Mouse (Mus musculus) layer of hippocampus, adult 9-11 months (tissue): Measurements from ENCODE around the gene Ptger3.

Experiments
- DNase-seq: peaks from one replicate; pipeline ENCODE4 v3.0.0; 2022

Ptger3 gene

DNA sequence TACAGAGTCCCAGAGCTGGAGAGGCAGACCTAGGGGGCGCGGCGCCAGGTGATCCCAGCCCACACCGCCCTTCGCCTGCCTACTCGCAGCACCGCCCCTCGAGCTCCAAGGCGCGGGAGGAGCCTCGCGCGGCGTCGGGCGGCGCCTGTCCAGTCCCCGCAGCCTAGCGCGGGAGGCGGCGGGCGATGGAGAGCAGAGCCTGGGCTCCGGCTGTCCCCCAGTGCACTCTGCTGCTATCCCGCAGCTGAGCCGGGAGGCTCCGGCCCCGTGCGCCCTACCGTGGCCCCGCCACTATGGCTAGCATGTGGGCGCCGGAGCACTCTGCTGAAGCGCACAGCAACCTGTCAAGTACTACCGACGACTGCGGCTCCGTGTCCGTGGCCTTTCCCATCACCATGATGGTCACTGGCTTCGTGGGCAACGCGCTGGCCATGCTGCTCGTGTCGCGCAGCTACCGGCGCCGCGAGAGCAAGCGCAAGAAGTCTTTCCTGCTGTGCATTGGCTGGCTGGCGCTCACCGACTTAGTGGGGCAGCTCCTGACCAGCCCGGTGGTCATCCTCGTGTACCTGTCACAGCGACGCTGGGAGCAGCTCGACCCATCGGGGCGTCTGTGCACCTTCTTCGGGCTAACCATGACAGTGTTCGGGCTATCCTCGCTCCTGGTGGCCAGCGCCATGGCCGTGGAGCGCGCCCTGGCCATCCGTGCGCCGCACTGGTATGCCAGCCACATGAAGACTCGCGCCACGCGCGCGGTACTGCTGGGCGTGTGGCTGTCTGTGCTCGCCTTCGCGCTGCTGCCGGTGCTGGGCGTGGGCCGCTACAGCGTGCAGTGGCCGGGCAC lies at the start of gene Ptger3:
Gene Ptger3, plus strand, starts transcription at position 168 of the 841 bp plus-strand sequence.
- DNase-seq, result peak; percentile 11

- no peak for DNase-seq
These were observed 48.7 kb upstream of the Ptger3 start for GRCm38 (mm10) chr3:157517992-157518391.

- DNase-seq, result peak; percentile 41
These were observed 46.3 kb upstream of the Ptger3 start for GRCm38 (mm10) chr3:157520433-157520832.

DNA sequence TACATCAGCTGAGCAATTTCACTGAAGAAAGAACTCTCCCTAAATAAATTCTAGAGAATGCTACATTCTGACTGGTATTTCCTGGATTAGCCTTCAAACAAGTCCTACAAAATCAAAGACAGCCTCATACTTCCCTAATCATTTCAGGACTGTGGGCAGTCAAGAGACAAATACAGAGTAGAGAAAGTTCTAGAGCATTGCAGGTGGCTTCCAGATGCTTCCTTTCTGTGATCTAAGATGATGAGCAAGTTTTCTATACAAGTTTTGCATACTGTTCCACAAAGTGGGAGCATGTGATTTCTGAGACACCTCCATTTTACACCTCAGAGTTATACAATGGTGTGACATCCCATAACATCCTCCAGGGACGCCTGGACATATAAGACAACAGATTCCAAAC lies 42.9 kb upstream of the Ptger3 start:
- no peak for DNase-seq

GRCm38 (mm10) chr3:157531585-157531984 lies 35.1 kb upstream of the Ptger3 start:
- DNase-seq, result no peak

- peak; percentile 93 for DNase-seq
These were observed 32.5 kb upstream of the Ptger3 start, which contains the start of gene Zranb2 for GRCm38 (mm10) chr3:157533964-157534785. Gene Zranb2, plus strand, starts transcription at chr3:157534160.

DNA sequence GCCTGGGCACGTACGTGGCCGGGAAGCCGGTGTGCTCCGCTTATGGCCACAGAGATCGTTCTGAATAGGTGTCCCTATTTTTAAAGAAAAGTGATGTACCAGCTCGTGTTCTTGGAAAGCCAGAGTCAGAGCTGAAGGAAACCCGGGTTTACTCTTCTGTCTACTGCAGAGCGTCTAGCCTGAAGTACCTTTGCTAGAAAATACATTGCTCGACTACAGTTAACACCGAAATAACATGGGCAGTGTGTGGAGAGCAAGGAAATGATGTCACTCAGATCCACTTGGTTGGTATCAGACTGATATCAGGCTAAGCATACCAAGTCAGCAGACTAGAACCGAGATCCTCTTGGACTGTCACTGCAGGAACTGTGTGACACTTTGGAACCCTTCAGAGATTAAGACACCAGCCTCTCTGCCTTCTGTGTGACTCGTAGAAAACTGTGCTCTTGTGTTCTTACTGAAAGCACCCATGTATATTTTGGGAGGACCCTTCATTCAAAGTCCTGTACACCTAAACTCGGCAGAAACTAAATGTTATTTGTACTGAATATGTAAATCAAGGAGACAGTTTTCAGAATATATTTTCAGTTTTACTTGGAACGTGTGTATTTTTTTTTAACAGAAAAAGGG lies 31.8 kb upstream of the Ptger3 start:
- DNase-seq, result no peak

DNA sequence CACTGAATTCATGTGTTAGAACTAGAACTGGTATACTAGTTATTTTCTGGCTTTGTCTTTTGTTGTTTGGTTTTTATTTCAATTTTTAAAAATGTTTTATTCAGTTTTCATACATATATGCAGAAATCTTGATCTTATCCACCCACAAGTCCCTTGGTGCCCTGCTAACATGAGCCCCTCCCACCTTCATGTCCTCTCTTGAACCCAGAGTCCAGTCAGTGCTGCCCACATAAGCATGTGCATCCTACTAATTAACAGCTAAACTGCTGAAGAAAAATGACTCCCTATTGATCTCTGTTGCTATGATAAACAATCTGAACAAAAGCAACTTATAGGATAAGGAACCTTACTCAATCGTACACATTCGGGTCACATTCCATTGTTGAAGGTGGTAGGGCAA lies 17.4 kb upstream of the Ptger3 start:
- no peak for DNase-seq

DNA sequence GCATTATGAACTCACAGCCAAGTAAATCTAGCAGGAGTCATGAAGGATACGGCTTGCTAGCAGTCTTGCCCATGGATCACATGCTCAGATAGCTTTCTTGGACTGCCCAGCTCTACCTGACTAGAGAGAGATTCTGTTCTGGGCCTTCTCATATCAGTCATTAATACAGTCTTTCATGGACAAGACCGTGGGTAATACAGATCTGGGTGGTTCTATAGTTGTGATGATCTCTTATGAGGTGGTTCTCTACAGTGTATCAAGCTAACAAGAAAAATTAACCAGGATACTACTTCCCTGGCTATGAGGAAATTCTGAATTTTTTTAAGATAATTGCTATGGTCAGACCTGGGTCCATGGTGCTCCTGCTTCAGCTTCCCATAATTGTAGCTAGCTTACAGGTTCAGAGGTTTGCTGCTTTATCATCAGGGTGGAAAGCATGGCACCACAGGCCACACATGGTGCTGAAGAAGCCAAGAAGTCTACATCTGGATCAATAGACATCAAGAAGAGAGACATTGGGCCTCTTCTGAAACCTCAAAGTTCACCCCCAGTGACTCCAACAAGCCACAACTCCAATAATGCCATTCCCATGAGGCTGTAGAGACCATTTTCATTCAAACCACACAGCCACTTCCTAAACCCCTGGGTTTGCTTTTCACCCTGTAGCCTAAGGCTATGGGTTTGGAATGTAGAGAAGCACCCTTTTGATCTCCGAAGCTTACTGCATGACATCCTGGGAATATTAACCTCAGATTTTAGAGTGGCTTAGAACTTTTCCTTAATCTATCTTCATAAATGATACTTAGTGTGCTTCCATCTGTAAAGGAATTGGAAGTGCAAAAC lies 16.7 kb upstream of the Ptger3 start:
- no peak for DNase-seq

DNA sequence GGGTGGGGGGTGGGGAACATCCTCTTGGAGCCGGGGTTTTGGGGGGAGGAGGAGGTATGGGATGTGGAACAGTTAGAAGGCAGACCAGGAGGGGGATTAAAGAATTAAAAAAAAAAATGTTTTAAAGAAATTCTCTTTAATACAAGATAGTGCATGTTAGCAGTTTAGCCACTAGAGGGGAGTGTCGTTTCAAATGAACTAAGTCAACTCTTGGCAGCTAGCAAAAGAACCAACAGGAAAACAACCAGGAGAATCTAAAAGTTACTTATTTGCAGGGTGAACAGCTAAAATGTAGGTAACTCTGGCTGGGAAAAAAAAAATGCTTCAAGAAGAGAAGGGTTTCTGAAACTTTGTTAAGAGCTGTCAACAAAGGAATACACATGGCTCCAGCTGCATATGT lies 1.5 kb upstream of the Ptger3 start:
- DNase-seq, result no peak

GRCm38 (mm10) chr3:157567566-157568132 lies 957 bp downstream of the Ptger3 start:
- DNase-seq, result no peak

DNA sequence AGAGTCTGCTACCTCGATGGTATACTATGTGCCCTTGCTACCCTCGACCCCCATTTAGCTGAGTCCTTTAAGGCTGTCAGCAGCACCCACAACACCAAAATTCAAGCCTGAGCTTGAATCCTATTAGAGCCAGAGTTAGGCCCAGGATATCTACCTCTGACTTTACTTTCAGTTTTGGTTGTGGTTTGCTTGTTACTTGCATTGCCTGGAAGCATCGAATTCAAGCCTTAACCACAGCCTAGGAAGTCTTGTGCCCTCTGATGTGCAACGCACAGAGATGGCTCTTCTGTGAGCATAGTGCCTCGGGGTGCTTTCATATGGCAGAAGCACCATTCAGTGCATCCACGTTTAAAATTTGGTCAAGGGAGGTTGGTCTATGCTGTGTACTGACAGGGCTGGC lies 5.3 kb downstream of the Ptger3 start:
- no peak for DNase-seq

DNA sequence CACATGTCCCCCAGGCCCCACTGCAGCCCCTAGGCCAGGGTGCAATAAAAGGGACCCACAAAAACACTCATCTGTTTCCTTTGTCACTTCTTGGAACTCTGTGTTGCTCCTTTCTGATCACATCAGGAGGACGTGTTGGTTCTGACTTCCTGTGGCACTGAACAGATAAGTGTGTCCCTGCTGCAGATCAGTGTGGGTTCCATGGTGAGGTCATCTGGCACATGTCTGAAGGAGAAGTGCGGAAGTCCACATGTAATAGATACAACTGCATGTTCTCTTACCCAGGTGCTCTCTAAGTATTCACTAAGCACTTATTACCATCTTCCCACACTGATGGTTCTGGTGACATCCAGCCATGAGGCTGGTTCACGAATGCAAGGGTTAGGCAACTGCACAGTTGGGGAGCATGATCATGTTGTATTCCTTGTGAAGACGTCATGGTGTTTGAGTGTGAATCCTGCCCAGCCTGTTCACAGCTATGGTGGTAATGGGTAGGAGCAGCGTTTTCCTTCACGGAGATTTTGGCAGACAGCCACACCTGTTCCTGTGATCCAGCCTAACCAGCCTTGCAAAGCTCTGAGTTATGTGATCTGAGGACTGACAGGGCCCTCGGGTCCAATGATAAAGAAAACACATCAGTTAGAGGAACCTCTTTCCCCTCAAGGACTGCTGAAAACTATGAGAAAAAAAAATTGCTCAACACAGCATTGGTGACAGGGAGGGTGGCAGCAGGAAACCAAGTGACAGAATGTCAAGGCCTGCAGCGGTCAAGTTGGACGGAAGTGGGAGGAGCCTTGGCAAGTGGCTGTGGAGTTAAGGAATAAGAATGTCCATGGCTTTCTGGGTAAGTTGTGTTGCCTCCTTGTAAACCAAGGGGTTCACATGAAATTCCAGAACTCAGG lies 9.0 kb downstream of the Ptger3 start:
- no peak for DNase-seq

- DNase-seq, result no peak
These were observed 9.6 kb downstream of the Ptger3 start for GRCm38 (mm10) chr3:157576343-157576722.

DNA sequence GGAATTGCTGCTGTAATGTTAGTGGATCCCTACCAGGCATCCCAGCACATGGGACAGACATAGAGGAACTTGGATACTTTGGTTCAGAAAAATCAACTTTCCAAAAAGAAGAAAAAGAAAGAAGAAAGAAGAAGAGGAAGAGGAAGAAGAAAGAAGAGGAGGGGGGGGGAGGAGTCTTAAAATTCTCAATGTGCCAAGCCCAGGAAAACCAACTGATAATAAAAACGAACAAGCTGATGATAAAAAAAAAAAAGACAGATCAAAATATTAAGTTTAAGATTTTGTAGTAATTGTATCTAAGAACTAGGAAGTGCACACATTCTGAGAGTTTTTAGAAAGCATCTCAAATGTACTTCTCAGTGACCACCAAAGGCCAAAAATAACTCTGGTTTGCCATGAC lies 10.2 kb downstream of the Ptger3 start:
- no peak for DNase-seq

GRCm38 (mm10) chr3:157578469-157579170 lies 11.9 kb downstream of the Ptger3 start:
- no peak for DNase-seq

- no peak for DNase-seq
These were observed 12.7 kb downstream of the Ptger3 start for GRCm38 (mm10) chr3:157579376-157579775.

GRCm38 (mm10) chr3:157580299-157580698 lies 13.6 kb downstream of the Ptger3 start:
- DNase-seq, result no peak

GRCm38 (mm10) chr3:157581755-157582154 lies 15.1 kb downstream of the Ptger3 start:
- DNase-seq, result no peak

DNA sequence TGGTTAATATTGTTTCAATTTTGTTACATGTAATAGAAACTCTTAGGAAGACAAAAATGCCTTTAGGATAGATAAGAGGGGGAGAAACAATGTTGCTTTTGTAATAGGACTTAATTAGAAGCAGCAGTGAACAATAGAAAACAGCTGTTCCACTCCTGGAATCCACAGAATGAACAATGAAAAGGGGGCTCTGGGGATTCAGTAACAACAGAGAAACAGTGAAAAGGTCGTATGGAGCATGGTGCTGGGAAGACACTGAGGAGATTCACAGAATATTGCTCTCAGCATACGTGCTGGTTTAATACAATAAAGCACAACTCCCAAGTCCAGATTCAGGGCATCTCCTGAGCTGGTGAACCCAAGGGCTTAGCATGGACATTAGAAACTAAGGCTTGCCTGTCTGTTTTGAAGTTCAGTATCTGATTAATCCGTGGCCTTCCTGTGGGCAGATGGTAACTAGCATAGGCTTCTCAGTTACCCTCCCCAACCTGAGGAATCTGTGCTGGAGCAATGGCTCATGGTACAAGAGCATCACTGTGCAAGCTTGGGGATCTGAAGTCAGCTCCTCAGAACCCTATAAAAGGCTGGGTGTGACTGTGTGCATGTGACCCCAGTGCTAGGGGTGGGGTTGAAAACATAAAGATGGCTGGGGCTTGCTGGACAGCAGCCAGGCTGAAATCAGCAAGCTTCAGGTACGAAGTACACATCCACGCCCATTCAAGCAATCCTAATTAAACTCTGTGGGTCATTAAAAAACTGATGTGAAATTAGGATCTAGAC lies 16.1 kb downstream of the Ptger3 start:
- no peak for DNase-seq
